In genomic region chr19:10219108-10219507, GRCm38 (mm10) we compare ENCODE assay signal across 9 mouse cellular contexts. TPM values are rescaled to one million over a fixed set of nuclear protein-coding genes. Genes with fewer than 3 reads are reported as not detected.
DNase-seq lines count a peak whose midpoint lies in the region; ATAC-seq and TF ChIP-seq lines count a peak whose summit lies in the region.
"Had no signal": no experiment of that assay in that cellular context is flagged by ENCODE, and none has a peak within 500 bp of the region (broad histone marks: within the 10 kb centered on the region; RNA-seq: fewer than 3 reads in every experiment).

No protein-coding gene starts in this region.

- TF ChIP-seq POLR2A in cerebellum, adult 2 months (IDR thresholded peaks at IDR 0.05; ENCODE audit: borderline replicate concordance, insufficient read depth, low read length) = no peak
- TF ChIP-seq POLR2A in ES-Bruce4 (IDR thresholded peaks at IDR 0.05; ENCODE audit: insufficient read depth, low read length) = no peak

- no peaks in the 10 kb centered on the region for H3K4me1 ChIP-seq in cerebellum, adult 2 months (ENCODE audit: control insufficient read depth, insufficient read depth, low read length)
- H3K4me1 ChIP-seq in ES-Bruce4 (ENCODE audit: control insufficient read depth, insufficient read depth, low read length) = peaks cover 4% of the 10 kb centered on the region
- H3K4me1 ChIP-seq in embryonic facial prominence, embryonic 11.5 days (ENCODE audit: control insufficient read depth, insufficient read depth, low read length) = no peaks in the 10 kb centered on the region
- H3K4me1 ChIP-seq in liver, postnatal 0 days (ENCODE audit: insufficient read depth) = no peaks in the 10 kb centered on the region
- H3K4me1 ChIP-seq: heart, embryonic 15.5 days had no signal

- peaks cover under 1% of the 10 kb centered on the region for H3K36me3 ChIP-seq in ES-Bruce4 (ENCODE audit: control insufficient read depth, insufficient read depth, low read length, poor library complexity, severe bottlenecking)
- no peaks in the 10 kb centered on the region for H3K36me3 ChIP-seq in embryonic facial prominence, embryonic 11.5 days (replicated peaks; ENCODE audit: control insufficient read depth, insufficient read depth, low read depth, low read length)
- H3K36me3 ChIP-seq in liver, postnatal 0 days (replicated peaks; ENCODE audit: insufficient read depth, low read length) = peaks cover 3% of the 10 kb centered on the region; the same call in 1 of the 2 replicates
- H3K36me3 ChIP-seq: heart, embryonic 15.5 days had no signal

- TF ChIP-seq EP300 in ES-Bruce4 (IDR thresholded peaks at IDR 0.05; ENCODE audit: insufficient read depth, low read depth, low read length) = no peak
- TF ChIP-seq EP300 in liver, postnatal 0 days (IDR thresholded peaks at IDR 0.05; ENCODE audit: low read depth) = no peak

- no peaks in the 10 kb centered on the region for H3K27me3 ChIP-seq in cerebellum, adult 2 months (ENCODE audit: control insufficient read depth, insufficient read depth, low read length)
- no peaks in the 10 kb centered on the region for H3K27me3 ChIP-seq in ES-Bruce4 (ENCODE audit: control insufficient read depth, insufficient read depth, low read length, poor library complexity, severe bottlenecking)
- H3K27me3 ChIP-seq in embryonic facial prominence, embryonic 11.5 days (ENCODE audit: control insufficient read depth, insufficient read depth, low read length) = no peaks in the 10 kb centered on the region
- no peaks in the 10 kb centered on the region for H3K27me3 ChIP-seq in liver, postnatal 0 days (ENCODE audit: insufficient read depth, low read length)
- H3K27me3 ChIP-seq: heart, embryonic 15.5 days had no signal

- H3K4me2 ChIP-seq in embryonic facial prominence, embryonic 11.5 days (ENCODE audit: low read depth, low read length) = no peak overlapping the region
- no peak overlapping the region for H3K4me2 ChIP-seq in liver, postnatal 0 days (ENCODE audit: low read depth, low read length)
- H3K4me2 ChIP-seq: heart, embryonic 15.5 days had no signal

- DNase-seq in cerebellum, adult 2 months = no peak
- DNase-seq in cerebellum, adult 9-10 months = no peak
- DNase-seq in layer of hippocampus, adult 2 months (ENCODE audit: low spot score in 2 of 2) = peak; percentile 49 to 74
- no peak for DNase-seq in layer of hippocampus, postnatal 14 days (ENCODE audit: low spot score in 2 of 2)
- DNase-seq in embryonic facial prominence, embryonic 11.5 days (ENCODE audit: low spot score) = peak; percentile 83
- peak; percentile 60 for DNase-seq in liver, postnatal 0 days
- DNase-seq in thymus, postnatal 25 days = peak; percentile 42

- no peak overlapping the region for H3K4me3 ChIP-seq in cerebellum, adult 2 months (replicated peaks; ENCODE audit: insufficient read depth, low read depth, low read length)
- no peak overlapping the region for H3K4me3 ChIP-seq in layer of hippocampus, adult 2 months
- H3K4me3 ChIP-seq in ES-Bruce4 (ENCODE audit: low read depth, low read length) = no peak overlapping the region
- no peak overlapping the region for H3K4me3 ChIP-seq in embryonic facial prominence, embryonic 11.5 days (ENCODE audit: low read depth, low read length)
- no peak overlapping the region for H3K4me3 ChIP-seq in liver, postnatal 0 days (ENCODE audit: low read depth, low read length)
- H3K4me3 ChIP-seq: heart, embryonic 15.5 days had no signal

- peak; percentile 47; the same call in 1 of the 2 replicates for TF ChIP-seq CTCF in cerebellum, adult 2 months (IDR thresholded peaks at IDR 0.05; ENCODE audit: borderline replicate concordance, insufficient read depth, low read depth, low read length)
- TF ChIP-seq CTCF in layer of hippocampus, adult 2 months (conservative IDR thresholded peaks at IDR 0.05) = peak; percentile 88
- peak; percentile 47 for TF ChIP-seq CTCF in ES-Bruce4 (IDR thresholded peaks at IDR 0.05; ENCODE audit: low read depth, low read length)
- peak; percentile 81 for TF ChIP-seq CTCF in liver, postnatal 0 days (IDR thresholded peaks at IDR 0.05; ENCODE audit: low read depth)

- WGBS in cerebellum, adult 2 months = 33% methylated on average over 3 of the region's 3 CpGs
- WGBS in embryonic facial prominence, embryonic 11.5 days = 45% methylated on average over 3 of the region's 3 CpGs
- WGBS in liver, postnatal 0 days (ENCODE audit: insufficient replicate concordance) = 34% methylated on average over 3 of the region's 3 CpGs

- no peak for ATAC-seq in embryonic facial prominence, embryonic 11.5 days (replicated peaks; ENCODE audit: insufficient number of reproducible peaks, low FRiP score, low TSS enrichment, low read depth)
- peak; percentile 64 for ATAC-seq in liver, postnatal 0 days

- H3K9ac ChIP-seq in ES-Bruce4 (ENCODE audit: low read depth, poor library complexity, severe bottlenecking) = no peak overlapping the region; the same call in 1 of the 2 replicates
- H3K9ac ChIP-seq in embryonic facial prominence, embryonic 11.5 days (replicated peaks; ENCODE audit: low read length) = no peak overlapping the region
- no peak overlapping the region for H3K9ac ChIP-seq in liver, postnatal 0 days (replicated peaks)
- H3K9ac ChIP-seq: heart, embryonic 15.5 days had no signal

- no peaks in the 10 kb centered on the region for H3K9me3 ChIP-seq in ES-Bruce4 (replicated peaks; ENCODE audit: control insufficient read depth, insufficient read depth, low read length, poor library complexity, severe bottlenecking)
- no peaks in the 10 kb centered on the region for H3K9me3 ChIP-seq in embryonic facial prominence, embryonic 11.5 days (replicated peaks; ENCODE audit: control insufficient read depth, low read length)
- H3K9me3 ChIP-seq in liver, postnatal 0 days (ENCODE audit: low read length) = no peaks in the 10 kb centered on the region
- H3K9me3 ChIP-seq: heart, embryonic 15.5 days had no signal

- no peak overlapping the region for H3K27ac ChIP-seq in cerebellum, adult 2 months (ENCODE audit: insufficient read depth, low read length)
- no peak overlapping the region for H3K27ac ChIP-seq in layer of hippocampus, adult 2 months
- H3K27ac ChIP-seq in ES-Bruce4 (ENCODE audit: insufficient read depth, low read length) = no peak overlapping the region
- H3K27ac ChIP-seq in embryonic facial prominence, embryonic 11.5 days (replicated peaks; ENCODE audit: low read depth, low read length) = no peak overlapping the region
- no peak overlapping the region for H3K27ac ChIP-seq in liver, postnatal 0 days (ENCODE audit: low read depth)
- H3K27ac ChIP-seq: heart, embryonic 15.5 days had no signal

RNA-seq across cellular contexts. Expression of gene Fen1, which starts 15.1 kb away (rescaled TPM):
- 19.9 and 20.2 TPM in 2 replicates for polyA plus RNA-seq in cerebellum, adult 2 months (2012; rRNA removed)
- total RNA-seq in layer of hippocampus, adult 2 months (2021) = 10 to 100 TPM in 1 of 2 experiments, 1 to 10 TPM in 1; 9.6 to 12.2 TPM
- total RNA-seq in layer of hippocampus, postnatal 14 days (2021) = 10 to 100 TPM in 1 of 2 experiments, 1 to 10 TPM in 1; 8.8 to 10.1 TPM
- polyA plus RNA-seq in ES-Bruce4 (2011; ENCODE audit: insufficient read depth, insufficient read length, low read depth, missing spikeins) = 36.1 and 40.5 TPM in 2 replicates
- 130 and 134 TPM in 2 replicates for polyA plus RNA-seq in embryonic facial prominence, embryonic 11.5 days (2014; fragmentation: Nextera tagmentation; extraction: Ambion mirVana)
- polyA plus RNA-seq in liver, postnatal 0 days (2015; fragmentation: Nextera tagmentation; extraction: Ambion mirVana) = 59.4 and 67.0 TPM in 2 replicates

RNA-seq across cellular contexts. Expression of gene Tmem258, which starts 15.3 kb away (rescaled TPM):
- 59.2 and 65.5 TPM in 2 replicates for polyA plus RNA-seq in cerebellum, adult 2 months (2012; rRNA removed)
- total RNA-seq in layer of hippocampus, adult 2 months (2021) = 10 to 100 TPM; 74.0 to 79.7 TPM
- 10 to 100 TPM; 90.6 to 91.7 TPM for total RNA-seq in layer of hippocampus, postnatal 14 days (2021)
- polyA plus RNA-seq in ES-Bruce4 (2011; ENCODE audit: insufficient read depth, insufficient read length, low read depth, missing spikeins) = 290 and 300 TPM in 2 replicates
- polyA plus RNA-seq in embryonic facial prominence, embryonic 11.5 days (2014; fragmentation: Nextera tagmentation; extraction: Ambion mirVana) = 344 and 377 TPM in 2 replicates
- polyA plus RNA-seq in liver, postnatal 0 days (2015; fragmentation: Nextera tagmentation; extraction: Ambion mirVana) = 183 and 195 TPM in 2 replicates

RNA-seq across cellular contexts. Expression of gene Myrf, which starts 21.4 kb away (rescaled TPM):
- polyA plus RNA-seq in cerebellum, adult 2 months (2012; rRNA removed) = 35.0 and 43.1 TPM in 2 replicates
- total RNA-seq in layer of hippocampus, adult 2 months (2021) = 10 to 100 TPM; 27.0 to 27.8 TPM
- 10 to 100 TPM; 29.6 to 31.2 TPM for total RNA-seq in layer of hippocampus, postnatal 14 days (2021)
- 15.0 and 15.9 TPM in 2 replicates for polyA plus RNA-seq in ES-Bruce4 (2011; ENCODE audit: insufficient read depth, insufficient read length, low read depth, missing spikeins)
- 2.4 and 2.6 TPM in 2 replicates for polyA plus RNA-seq in embryonic facial prominence, embryonic 11.5 days (2014; fragmentation: Nextera tagmentation; extraction: Ambion mirVana)
- polyA plus RNA-seq in liver, postnatal 0 days (2015; fragmentation: Nextera tagmentation; extraction: Ambion mirVana) = 2.1 and 2.5 TPM in 2 replicates

RNA-seq across cellular contexts. Expression of gene Fads1, which starts 36.4 kb away (rescaled TPM):
- 141 and 161 TPM in 2 replicates for polyA plus RNA-seq in cerebellum, adult 2 months (2012; rRNA removed)
- 100 to 1,000 TPM; 191 to 198 TPM for total RNA-seq in layer of hippocampus, adult 2 months (2021)
- 100 to 1,000 TPM; 193 to 203 TPM for total RNA-seq in layer of hippocampus, postnatal 14 days (2021)
- 52.9 and 56.8 TPM in 2 replicates for polyA plus RNA-seq in ES-Bruce4 (2011; ENCODE audit: insufficient read depth, insufficient read length, low read depth, missing spikeins)
- 125 and 130 TPM in 2 replicates for polyA plus RNA-seq in embryonic facial prominence, embryonic 11.5 days (2014; fragmentation: Nextera tagmentation; extraction: Ambion mirVana)
- polyA plus RNA-seq in liver, postnatal 0 days (2015; fragmentation: Nextera tagmentation; extraction: Ambion mirVana) = 88.0 and 97.1 TPM in 2 replicates

Comparison
In these comparisons a context has a peak if more than half of its experiments do, and no peak if none do; other contexts are left out.
1. DNase-seq: peak in layer of hippocampus, adult 2 months (2 of 2), embryonic facial prominence, embryonic 11.5 days (single experiment), liver, postnatal 0 days (single experiment) and thymus, postnatal 25 days (single experiment); none in cerebellum, adult 2 months (0 of 2), cerebellum, adult 9-10 months (single experiment) and layer of hippocampus, postnatal 14 days (0 of 2).
2. Peak in every context shown above with its lines, with median percentiles within 50 percentile points of each other: CTCF ChIP-seq.